Mouse (Mus musculus): ENCODE results near the gene 4930539E08Rik. TPM values are rescaled to one million over a fixed set of nuclear protein-coding genes. Genes with fewer than 3 reads are reported as not detected.

Gene 4930539E08Rik
- polyA plus RNA-seq, 1 experiment from 2014 or later, result not detected

GRCm38 (mm10) chr17:28924957-28925595 is 10.0 kb upstream of the 4930539E08Rik start:
- Histone ChIP-seq H3K4me1 (ENCODE audit: control insufficient read depth, insufficient read depth, low read length) (peaks cover 5% of the 10 kb centered on the region; the same call in 1 of the 2 replicates), H3K36me3 (ENCODE audit: control insufficient read depth, insufficient read depth, low read length) (no peaks in the 10 kb centered on the region), H3K4me3 (ENCODE audit: low read depth, low read length) (no peak overlapping the region), H3K9ac (ENCODE audit: low read depth, low read length) (no peak overlapping the region), H3K27me3 (ENCODE audit: control insufficient read depth, insufficient read depth, low read length) (no peaks in the 10 kb centered on the region), H3K9me3 (replicated peaks; ENCODE audit: control insufficient read depth, low read length) (no peaks in the 10 kb centered on the region), H3K4me2 (no peak overlapping the region), H3K27ac (ENCODE audit: low read depth, low read length) (no peak overlapping the region)
- WGBS (ENCODE audit: insufficient replicate concordance), result 78% methylated on average over 8 of the region's 8 CpGs
- ATAC-seq (replicated peaks; ENCODE audit: insufficient number of reproducible peaks, low FRiP score, low TSS enrichment), result no peak

GRCm38 (mm10) chr17:28922096-28922495 is 7.0 kb upstream of the 4930539E08Rik start:
- no peaks in the 10 kb centered on the region for H3K9me3 ChIP-seq (replicated peaks; ENCODE audit: control insufficient read depth, low read length)
- 53% methylated on average over 6 of the region's 6 CpGs for WGBS (ENCODE audit: insufficient replicate concordance)
- H3K9ac ChIP-seq (ENCODE audit: low read depth, low read length), result no peak overlapping the region
- H3K27ac ChIP-seq (ENCODE audit: low read depth, low read length), result no peak overlapping the region
- H3K4me2 ChIP-seq, result no peak overlapping the region
- no peak for ATAC-seq (replicated peaks; ENCODE audit: insufficient number of reproducible peaks, low FRiP score, low TSS enrichment)
- H3K36me3 ChIP-seq (ENCODE audit: control insufficient read depth, insufficient read depth, low read length), result no peaks in the 10 kb centered on the region
- H3K27me3 ChIP-seq (ENCODE audit: control insufficient read depth, insufficient read depth, low read length), result no peaks in the 10 kb centered on the region
- H3K4me3 ChIP-seq (ENCODE audit: low read depth, low read length), result no peak overlapping the region
- peaks cover 4% of the 10 kb centered on the region; the same call in 1 of the 2 replicates for H3K4me1 ChIP-seq (ENCODE audit: control insufficient read depth, insufficient read depth, low read length)

- 25% methylated on average over 8 of the region's 8 CpGs for WGBS (ENCODE audit: insufficient replicate concordance)
- Histone ChIP-seq H3K27me3 (ENCODE audit: control insufficient read depth, insufficient read depth, low read length) (no peaks in the 10 kb centered on the region), H3K9me3 (replicated peaks; ENCODE audit: control insufficient read depth, low read length) (no peaks in the 10 kb centered on the region), H3K4me1 (ENCODE audit: control insufficient read depth, insufficient read depth, low read length) (peaks cover 4% of the 10 kb centered on the region; the same call in 1 of the 2 replicates), H3K4me2 (peak overlapping the region; percentile 5; the same call in 1 of the 2 replicates), H3K9ac (ENCODE audit: low read depth, low read length) (no peak overlapping the region), H3K27ac (ENCODE audit: low read depth, low read length) (no peak overlapping the region), H3K4me3 (ENCODE audit: low read depth, low read length) (no peak overlapping the region), H3K36me3 (ENCODE audit: control insufficient read depth, insufficient read depth, low read length) (no peaks in the 10 kb centered on the region)
- no peak for ATAC-seq (replicated peaks; ENCODE audit: insufficient number of reproducible peaks, low FRiP score, low TSS enrichment)
Measured at GRCm38 (mm10) chr17:28921086-28921485, 6.0 kb upstream of the 4930539E08Rik start.

GRCm38 (mm10) chr17:28916520-28916919 is 1.4 kb upstream of the 4930539E08Rik start:
- H3K9me3 ChIP-seq (replicated peaks; ENCODE audit: control insufficient read depth, low read length), result no peaks in the 10 kb centered on the region
- no peaks in the 10 kb centered on the region for H3K36me3 ChIP-seq (ENCODE audit: control insufficient read depth, insufficient read depth, low read length)
- H3K27ac ChIP-seq (ENCODE audit: low read depth, low read length), result no peak overlapping the region
- H3K4me1 ChIP-seq (ENCODE audit: control insufficient read depth, insufficient read depth, low read length), result 0 out of 2 replicates have a peak, but pooled peaks cover 4% of the 10 kb centered on the region
- ATAC-seq (replicated peaks; ENCODE audit: insufficient number of reproducible peaks, low FRiP score, low TSS enrichment), result no peak
- WGBS (ENCODE audit: insufficient replicate concordance), result 89% methylated on average over 1 of the region's 1 CpGs
- H3K9ac ChIP-seq (ENCODE audit: low read depth, low read length), result no peak overlapping the region
- H3K27me3 ChIP-seq (ENCODE audit: control insufficient read depth, insufficient read depth, low read length), result no peaks in the 10 kb centered on the region
- H3K4me2 ChIP-seq, result no peak overlapping the region
- no peak overlapping the region for H3K4me3 ChIP-seq (ENCODE audit: low read depth, low read length)

GRCm38 (mm10) chr17:28913940-28914339 is 1.2 kb downstream of the 4930539E08Rik start:
- H3K27me3 ChIP-seq (ENCODE audit: control insufficient read depth, insufficient read depth, low read length), result peaks cover 8% of the 10 kb centered on the region; the same call in 1 of the 2 replicates
- no peak overlapping the region for H3K9ac ChIP-seq (ENCODE audit: low read depth, low read length)
- ATAC-seq (replicated peaks; ENCODE audit: insufficient number of reproducible peaks, low FRiP score, low TSS enrichment), result no peak
- H3K4me1 ChIP-seq (ENCODE audit: control insufficient read depth, insufficient read depth, low read length), result no peaks in the 10 kb centered on the region; the same call in 1 of the 2 replicates
- H3K9me3 ChIP-seq (replicated peaks; ENCODE audit: control insufficient read depth, low read length), result no peaks in the 10 kb centered on the region
- H3K4me3 ChIP-seq (ENCODE audit: low read depth, low read length), result no peak overlapping the region
- 78% methylated on average over 6 of the region's 6 CpGs for WGBS (ENCODE audit: insufficient replicate concordance)
- H3K4me2 ChIP-seq, result no peak overlapping the region
- H3K27ac ChIP-seq (ENCODE audit: low read depth, low read length), result no peak overlapping the region
- H3K36me3 ChIP-seq (ENCODE audit: control insufficient read depth, insufficient read depth, low read length), result no peaks in the 10 kb centered on the region

GRCm38 (mm10) chr17:28913200-28913599 is 1.9 kb downstream of the 4930539E08Rik start:
- no peak overlapping the region for H3K27ac ChIP-seq (ENCODE audit: low read depth, low read length)
- 73% methylated on average over 5 of the region's 5 CpGs for WGBS (ENCODE audit: insufficient replicate concordance)
- H3K4me1 ChIP-seq (ENCODE audit: control insufficient read depth, insufficient read depth, low read length), result no peaks in the 10 kb centered on the region; the same call in 1 of the 2 replicates
- no peaks in the 10 kb centered on the region for H3K36me3 ChIP-seq (ENCODE audit: control insufficient read depth, insufficient read depth, low read length)
- H3K9ac ChIP-seq (ENCODE audit: low read depth, low read length), result no peak overlapping the region
- no peaks in the 10 kb centered on the region for H3K9me3 ChIP-seq (replicated peaks; ENCODE audit: control insufficient read depth, low read length)
- H3K27me3 ChIP-seq (ENCODE audit: control insufficient read depth, insufficient read depth, low read length), result peaks cover 12% of the 10 kb centered on the region
- ATAC-seq (replicated peaks; ENCODE audit: insufficient number of reproducible peaks, low FRiP score, low TSS enrichment), result no peak
- H3K4me3 ChIP-seq (ENCODE audit: low read depth, low read length), result no peak overlapping the region
- H3K4me2 ChIP-seq, result no peak overlapping the region

- Histone ChIP-seq H3K4me1 (ENCODE audit: control insufficient read depth, insufficient read depth, low read length) (no peaks in the 10 kb centered on the region; the same call in none of the 2 replicates), H3K36me3 (ENCODE audit: control insufficient read depth, insufficient read depth, low read length) (no peaks in the 10 kb centered on the region), H3K27ac (ENCODE audit: low read depth, low read length) (no peak overlapping the region), H3K9ac (ENCODE audit: low read depth, low read length) (no peak overlapping the region), H3K4me2 (peak overlapping the region; percentile 60), H3K4me3 (ENCODE audit: low read depth, low read length) (peak overlapping the region; percentile 12; the same call in 1 of the 2 replicates), H3K27me3 (ENCODE audit: control insufficient read depth, insufficient read depth, low read length) (peaks cover 16% of the 10 kb centered on the region), H3K9me3 (replicated peaks; ENCODE audit: control insufficient read depth, low read length) (no peaks in the 10 kb centered on the region)
- ATAC-seq (replicated peaks; ENCODE audit: insufficient number of reproducible peaks, low FRiP score, low TSS enrichment), result no peak
- WGBS (ENCODE audit: insufficient replicate concordance), result 17% methylated on average over 7 of the region's 7 CpGs
Measured at GRCm38 (mm10) chr17:28910139-28910538, 5.0 kb downstream of the 4930539E08Rik start.

- H3K4me3 ChIP-seq (ENCODE audit: low read depth, low read length), result peak overlapping the region; percentile 12
- H3K4me1 ChIP-seq (ENCODE audit: control insufficient read depth, insufficient read depth, low read length), result peaks cover 6% of the 10 kb centered on the region
- peak overlapping the region; percentile 36; the same call in 1 of the 2 replicates for H3K9ac ChIP-seq (ENCODE audit: low read depth, low read length)
- ATAC-seq (replicated peaks; ENCODE audit: insufficient number of reproducible peaks, low FRiP score, low TSS enrichment), result no peak
- no peaks in the 10 kb centered on the region for H3K9me3 ChIP-seq (replicated peaks; ENCODE audit: control insufficient read depth, low read length)
- 7% methylated on average over 29 of the region's 29 CpGs for WGBS (ENCODE audit: insufficient replicate concordance)
- no peak overlapping the region for H3K27ac ChIP-seq (ENCODE audit: low read depth, low read length)
- H3K27me3 ChIP-seq (ENCODE audit: control insufficient read depth, insufficient read depth, low read length), result peaks cover 18% of the 10 kb centered on the region
- H3K4me2 ChIP-seq, result peak overlapping the region; percentile 60
- H3K36me3 ChIP-seq (ENCODE audit: control insufficient read depth, insufficient read depth, low read length), result no peaks in the 10 kb centered on the region
Measured at GRCm38 (mm10) chr17:28909252-28909941, 5.7 kb downstream of the 4930539E08Rik start.
